Mouse (Mus musculus) kidney, postnatal 0 days (tissue): ENCODE results near the gene Dcun1d4. TPM values are rescaled to one million over a fixed set of nuclear protein-coding genes. Genes with fewer than 3 reads are reported as not detected.
"Not testable (repeated sequence)": the region's sequence is repeated elsewhere in the genome, so short reads cannot be mapped to it uniquely, and the experiment has no call there.

Source experiments
- ATAC-seq: fragments of 200-750 bp; cut with Nextera tagmentation; replicated peaks from 2 replicates; pipeline ENCODE4 v1.8.0; 2017; ENCODE audit warnings: low read depth, moderate number of reproducible peaks, moderate TSS enrichment, moderate library complexity; ENCODE audit not compliant: low FRiP score
- DNase-seq: peaks from one replicate; pipeline ENCODE4 v3.0.0-alpha.2; 2016; ENCODE audit warnings: low spot score
- H3K27ac ChIP-seq: fragments of 300-500 bp; sonication (generic); 2 replicates; pipeline ENCODE4 v1.5.1; 2014; ENCODE audit warnings: mild to moderate bottlenecking
- H3K27me3 ChIP-seq: fragments of 300-500 bp; sonication (generic); 2 replicates; pipeline ENCODE4 v1.6.1; 2014; ENCODE audit warnings: low read length, mixed read lengths; ENCODE audit not compliant: insufficient read depth
- H3K36me3 ChIP-seq: fragments of 300-500 bp; sonication (generic); 2 replicates; pipeline ENCODE4 v1.6.1; 2014; ENCODE audit warnings: low read length, mixed read lengths; ENCODE audit not compliant: insufficient read depth
- H3K4me1 ChIP-seq: fragments of 300-500 bp; sonication (generic); replicated peaks from 2 replicates; pipeline ENCODE4 v1.6.1; 2014; ENCODE audit warnings: antibody characterized with exemption, low read length, mixed read lengths; ENCODE audit not compliant: insufficient read depth
- H3K4me2 ChIP-seq: fragments of 300-500 bp; sonication (generic); 2 replicates; pipeline ENCODE4 v1.6.1; 2014; ENCODE audit warnings: mild to moderate bottlenecking, low read length, moderate library complexity, mixed read lengths
- H3K4me3 ChIP-seq: fragments of 300-500 bp; sonication (generic); replicated peaks from 2 replicates; pipeline ENCODE4 v1.5.1; 2014; ENCODE audit warnings: low read depth, low read length
- H3K9ac ChIP-seq: fragments of 300-500 bp; sonication (generic); 2 replicates; pipeline ENCODE4 v1.6.1; 2014; ENCODE audit warnings: low read depth, low read length
- H3K9me3 ChIP-seq: fragments of 300-500 bp; sonication (generic); replicated peaks from 2 replicates; pipeline ENCODE4 v1.6.1; 2016; ENCODE audit warnings: low read length, inconsistent platforms, mixed read lengths
- CTCF ChIP-seq: IDR thresholded peaks from 2 replicates; pipeline ENCODE4 v1.5.1; 2016; ENCODE audit warnings: antibody characterized with exemption, low read depth, mild to moderate bottlenecking, moderate library complexity
- WGBS: fragments of 180-500 bp; shearing (Covaris S2); extraction: QIAGEN DNeasy Blood & Tissue Kit; methylation state at CpG from one replicate; pipeline ENCODE4 v1.1.7; 2014; 5-methylcytosine and 5-hydroxymethylcytosine counted together
- polyA plus RNA-seq: library from polyadenylated mRNA; unstranded; fragments of >200 nt; fragmentation: Nextera tagmentation; extraction: Ambion mirVana; gene quantifications from 2 replicates; pipeline ENCODE4 v1.2.1, GENCODE M21; 2015

The Dcun1d4 gene
- polyA plus RNA-seq, 1 experiment from 2014 or later: 23.8 TPM

DNA sequence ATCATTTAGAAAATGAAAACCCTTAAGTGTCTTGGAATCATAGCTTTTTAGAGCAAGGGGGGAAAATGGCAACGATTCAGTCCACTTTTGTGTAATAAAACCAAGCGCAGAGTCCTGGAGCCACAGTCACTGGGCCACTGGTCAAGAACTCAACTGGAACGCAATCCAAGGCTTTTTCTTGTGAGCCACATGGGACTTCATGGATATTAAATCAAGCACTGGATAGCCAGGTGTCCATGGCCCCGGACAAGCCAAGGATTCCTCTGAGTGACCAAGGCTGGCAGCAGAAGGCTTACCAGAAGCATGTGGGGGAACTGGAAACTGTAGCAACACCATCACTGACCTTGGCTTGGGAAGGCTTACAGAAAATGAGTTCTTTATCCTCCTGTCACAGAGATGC is 93.8 kb downstream of the Dcun1d4 start:
- Histone ChIP-seq H3K4me2 (no peak overlapping the region), H3K9me3 (no peaks in the 10 kb centered on the region), H3K9ac (no peak overlapping the region), H3K4me1 (no peaks in the 10 kb centered on the region), H3K27ac (no peak overlapping the region), H3K4me3 (no peak overlapping the region), H3K27me3 (no peaks in the 10 kb centered on the region), H3K36me3 (no peaks in the 10 kb centered on the region)
- DNase-seq: no peak
- TF ChIP-seq CTCF: no peak
- 69% methylated on average over 4 of the region's 4 CpGs for WGBS
- no peak for ATAC-seq

DNA sequence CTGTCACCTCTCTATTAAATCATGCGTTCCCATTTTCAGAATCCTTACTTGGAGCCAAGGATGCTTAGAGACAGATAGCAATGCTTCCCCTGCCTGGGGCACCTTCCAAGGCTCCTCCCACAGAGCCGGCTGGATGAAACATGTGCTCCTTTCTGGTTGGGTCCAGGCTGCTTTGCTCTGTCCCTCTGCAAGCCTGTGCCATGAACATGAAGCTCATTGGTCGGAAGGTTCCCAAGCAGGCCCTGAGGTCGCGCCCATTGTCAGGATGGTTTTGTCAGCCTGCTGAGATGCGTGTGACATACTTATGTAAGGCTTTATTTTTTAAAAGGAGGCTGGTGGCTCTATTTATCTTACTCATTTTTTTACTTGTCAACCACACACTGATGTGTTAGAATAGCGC is 95.9 kb downstream of the Dcun1d4 start:
- no peak for DNase-seq
- Histone ChIP-seq H3K27me3 (no peaks in the 10 kb centered on the region), H3K36me3 (no peaks in the 10 kb centered on the region), H3K4me1 (no peaks in the 10 kb centered on the region), H3K9ac (no peak overlapping the region), H3K4me3 (no peak overlapping the region), H3K9me3 (no peaks in the 10 kb centered on the region), H3K27ac (no peak overlapping the region), H3K4me2 (no peak overlapping the region)
- TF ChIP-seq CTCF: no peak
- 66% methylated on average over 7 of the region's 7 CpGs for WGBS
- no peak for ATAC-seq

DNA sequence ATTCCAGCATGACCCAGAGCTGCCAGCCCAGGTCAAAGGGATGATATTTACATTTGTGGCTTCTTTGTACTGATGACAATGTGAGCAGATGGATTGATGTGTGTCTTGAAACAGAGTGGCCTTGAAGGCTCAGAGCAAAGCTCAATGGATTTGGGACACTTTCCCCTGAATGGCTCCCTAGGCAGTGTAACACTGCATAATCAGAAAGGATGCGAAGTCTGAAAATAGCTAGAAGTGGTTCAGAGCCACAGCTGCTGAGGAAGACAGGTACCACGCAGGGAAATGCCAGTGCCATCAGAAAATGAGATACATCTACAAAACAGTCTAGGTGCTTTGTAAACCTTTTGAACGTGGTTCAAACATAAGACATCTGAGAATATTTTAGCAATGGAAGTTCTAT is 97.3 kb downstream of the Dcun1d4 start:
- 83% methylated on average over 3 of the region's 3 CpGs for WGBS
- no peak overlapping the region for H3K4me3 ChIP-seq
- H3K27ac ChIP-seq: no peak overlapping the region
- no peak overlapping the region for H3K4me2 ChIP-seq
- H3K4me1 ChIP-seq: no peaks in the 10 kb centered on the region
- no peaks in the 10 kb centered on the region for H3K27me3 ChIP-seq
- H3K36me3 ChIP-seq: no peaks in the 10 kb centered on the region
- DNase-seq: no peak
- no peak overlapping the region for H3K9ac ChIP-seq
- no peaks in the 10 kb centered on the region for H3K9me3 ChIP-seq
- no peak for TF ChIP-seq CTCF
- ATAC-seq: no peak

DNA sequence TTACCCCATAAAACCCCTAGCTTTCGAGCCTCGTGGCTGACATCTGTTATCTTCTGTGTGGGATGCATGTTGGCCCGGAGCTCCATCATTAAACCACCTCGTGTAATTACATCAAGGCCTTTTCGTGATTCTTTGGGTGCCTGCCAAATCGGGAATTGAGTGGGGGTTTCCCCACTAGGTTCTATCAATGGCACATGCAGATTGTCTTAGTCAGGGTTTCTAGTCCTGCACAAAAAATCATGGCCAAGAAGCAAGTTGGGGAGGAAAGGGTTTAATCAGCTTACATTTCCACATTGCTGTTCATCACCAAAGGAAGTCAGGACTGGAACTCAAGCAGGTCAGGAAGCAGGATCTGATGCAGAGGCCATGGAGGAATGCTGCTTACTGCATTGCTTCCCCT is 103.2 kb downstream of the Dcun1d4 start:
- not testable (repeated sequence) for ATAC-seq, H3K4me3 ChIP-seq, H3K27ac ChIP-seq, H3K4me1 ChIP-seq, H3K4me2 ChIP-seq, H3K9me3 ChIP-seq, DNase-seq, H3K9ac ChIP-seq, H3K36me3 ChIP-seq, H3K27me3 ChIP-seq
- 75% methylated on average over 6 of the region's 6 CpGs for WGBS

DNA sequence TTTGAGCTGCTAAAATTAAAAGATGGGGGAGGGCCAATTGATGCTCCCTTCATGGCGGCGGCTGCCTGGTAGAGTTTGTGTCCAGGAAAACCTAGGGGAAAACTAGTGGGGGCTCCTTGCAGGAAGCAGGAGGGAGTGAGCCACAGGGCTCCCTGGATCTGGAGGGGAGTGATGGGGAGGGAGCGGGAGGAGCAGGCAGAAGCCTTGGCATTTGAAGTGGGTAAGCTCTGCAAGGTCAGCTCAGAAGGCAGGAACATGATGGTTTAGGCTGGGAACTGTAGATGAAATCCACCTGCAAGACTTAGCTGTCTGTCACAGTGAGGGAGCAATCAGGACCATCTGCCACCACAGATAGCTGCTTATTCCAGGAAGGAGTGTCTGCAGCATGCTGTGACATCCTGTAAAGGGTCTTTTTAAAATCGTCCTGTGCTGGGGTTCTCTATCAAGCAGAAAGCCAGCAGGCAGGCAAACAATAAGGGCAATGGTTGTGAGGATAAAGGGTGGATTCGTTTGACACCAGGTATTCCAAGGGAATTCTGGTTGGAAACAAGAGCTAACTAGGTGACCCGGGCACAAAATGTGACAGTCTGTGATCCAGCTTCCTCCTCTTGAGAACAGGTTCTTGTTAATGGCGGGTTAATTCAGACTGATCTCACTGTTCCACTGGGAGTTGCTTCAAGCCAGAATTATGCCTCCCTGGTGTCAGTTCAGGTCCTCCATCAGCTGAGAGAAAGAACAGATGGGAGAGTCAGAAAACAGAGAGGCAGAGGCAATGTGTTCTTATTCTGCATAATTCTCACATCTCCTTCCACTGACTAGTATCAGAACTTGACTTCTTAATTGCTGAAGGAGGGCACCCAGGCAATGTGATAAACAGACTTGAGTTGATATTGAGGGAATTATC is 104.7 kb downstream of the Dcun1d4 start:
- Histone ChIP-seq H3K27ac (no peak overlapping the region), H3K4me3 (no peak overlapping the region), H3K36me3 (no peaks in the 10 kb centered on the region), H3K27me3 (no peaks in the 10 kb centered on the region), H3K4me2 (no peak overlapping the region), H3K9me3 (no peaks in the 10 kb centered on the region), H3K4me1 (no peaks in the 10 kb centered on the region), H3K9ac (no peak overlapping the region)
- DNase-seq (no peak), ATAC-seq (no peak)
- TF ChIP-seq CTCF: no peak
- WGBS: 32% methylated on average over 7 of the region's 7 CpGs

DNA sequence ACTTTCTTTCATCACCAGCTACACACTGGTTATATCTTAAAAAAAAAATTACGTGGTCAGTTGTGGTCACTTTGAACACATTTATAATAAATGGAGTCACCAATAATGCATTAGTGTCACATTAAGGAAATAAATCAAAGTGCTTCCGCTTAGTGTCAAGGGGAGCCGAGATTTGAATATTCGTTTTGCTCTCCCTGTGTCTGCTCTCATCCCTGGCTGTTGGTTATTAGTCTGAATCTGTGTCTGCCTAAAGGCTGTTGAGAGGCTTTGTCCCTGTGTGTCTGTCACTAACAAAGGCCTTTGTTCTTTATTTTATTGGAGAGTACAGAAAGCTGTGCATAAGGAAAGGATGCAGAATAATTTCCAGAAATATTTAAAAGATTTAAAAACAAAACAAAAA is 105.8 kb downstream of the Dcun1d4 start:
- 65% methylated on average over 4 of the region's 4 CpGs for WGBS
- Histone ChIP-seq H3K9ac (no peak overlapping the region), H3K9me3 (no peaks in the 10 kb centered on the region), H3K36me3 (no peaks in the 10 kb centered on the region), H3K4me2 (no peak overlapping the region), H3K27ac (no peak overlapping the region), H3K4me3 (no peak overlapping the region), H3K4me1 (no peaks in the 10 kb centered on the region), H3K27me3 (no peaks in the 10 kb centered on the region)
- ATAC-seq (no peak), DNase-seq (no peak)
- TF ChIP-seq CTCF: no peak

DNA sequence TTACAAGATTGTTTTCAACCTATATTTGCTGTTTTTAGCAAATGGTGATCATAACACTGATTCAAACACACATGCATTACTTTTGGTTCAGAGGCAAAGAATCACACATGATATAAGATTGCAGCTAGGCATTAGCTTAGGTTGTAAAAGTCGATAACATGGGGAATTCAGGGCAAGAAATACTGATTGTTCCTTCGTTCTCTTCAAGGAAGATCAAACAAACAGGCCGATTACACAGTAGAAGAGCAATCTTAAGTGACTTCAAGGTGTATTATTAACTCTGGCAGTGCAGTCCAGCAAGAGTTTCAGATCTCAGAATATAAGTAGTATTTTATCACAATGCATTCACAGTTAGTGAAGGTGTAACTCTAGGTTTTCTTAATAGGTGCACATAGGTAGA is 106.3 kb downstream of the Dcun1d4 start:
- no peaks in the 10 kb centered on the region for H3K27me3 ChIP-seq
- H3K9me3 ChIP-seq: no peaks in the 10 kb centered on the region
- no peak for ATAC-seq
- no peak overlapping the region for H3K4me3 ChIP-seq
- H3K36me3 ChIP-seq: no peaks in the 10 kb centered on the region
- no peak for TF ChIP-seq CTCF
- H3K9ac ChIP-seq: no peak overlapping the region
- no peak overlapping the region for H3K4me2 ChIP-seq
- H3K27ac ChIP-seq: no peak overlapping the region
- DNase-seq: no peak
- WGBS: 59% methylated on average over 3 of the region's 3 CpGs
- no peaks in the 10 kb centered on the region for H3K4me1 ChIP-seq
